Mouse (Mus musculus): ENCODE results near the gene Taf5l.
"Not testable (repeated sequence)": the region's sequence is repeated elsewhere in the genome, so short reads cannot be mapped to it uniquely, and the experiment has no call there.

Gene Taf5l

DNA sequence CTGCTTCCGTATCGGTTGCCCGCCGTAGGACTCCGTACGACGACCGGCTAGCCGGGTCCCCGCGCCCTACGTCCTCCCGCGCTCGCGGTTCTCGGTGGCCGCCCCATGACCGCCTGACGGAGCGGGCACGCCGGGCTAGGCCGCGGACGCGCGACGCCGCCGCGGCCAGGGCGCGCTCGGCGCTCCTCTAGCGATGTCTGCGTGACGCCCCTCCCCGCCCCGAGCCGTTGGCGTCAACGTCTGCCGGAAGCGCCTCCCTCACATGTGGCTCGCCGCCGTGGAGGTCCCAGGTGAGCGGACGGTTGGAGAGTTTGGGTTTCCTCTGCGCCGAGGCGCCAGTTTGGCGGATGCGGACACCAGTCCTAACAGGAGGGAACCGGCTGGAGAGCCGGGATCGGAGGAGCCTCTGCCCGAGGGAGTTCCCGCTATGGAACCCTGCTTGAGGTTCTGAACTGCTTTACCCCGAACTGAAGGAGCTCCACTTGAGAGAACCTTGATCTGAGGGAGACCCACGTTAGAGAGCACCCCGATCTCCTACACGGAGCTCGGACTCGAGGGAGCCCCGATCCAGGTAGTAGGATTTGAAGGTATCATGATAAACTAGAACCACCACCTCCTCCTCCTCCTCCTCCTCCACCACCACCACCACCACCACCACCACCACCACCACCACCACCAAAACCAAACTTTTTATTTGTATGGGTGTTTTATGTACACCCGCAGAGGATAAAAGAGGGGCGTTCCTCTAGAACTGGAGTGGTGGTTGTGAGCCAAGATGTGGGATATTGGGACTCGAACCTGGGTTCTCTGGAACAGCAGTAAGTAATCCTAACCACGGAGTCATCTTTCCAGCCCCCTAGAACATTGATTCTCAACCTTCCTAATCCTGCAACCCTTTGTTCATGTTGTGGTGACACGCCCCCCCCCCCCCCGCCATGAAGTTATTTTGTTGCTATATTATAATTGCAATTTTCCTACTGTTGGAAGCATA, at the start of gene Taf5l, which contains the start of gene Urb2:
Taf5l (minus strand) TSS at position 161 of the 991 bp plus-strand sequence.
Urb2 (plus strand) TSS at position 272 of the 991 bp plus-strand sequence.
- DNase-seq, result peak; percentile 95

DNA sequence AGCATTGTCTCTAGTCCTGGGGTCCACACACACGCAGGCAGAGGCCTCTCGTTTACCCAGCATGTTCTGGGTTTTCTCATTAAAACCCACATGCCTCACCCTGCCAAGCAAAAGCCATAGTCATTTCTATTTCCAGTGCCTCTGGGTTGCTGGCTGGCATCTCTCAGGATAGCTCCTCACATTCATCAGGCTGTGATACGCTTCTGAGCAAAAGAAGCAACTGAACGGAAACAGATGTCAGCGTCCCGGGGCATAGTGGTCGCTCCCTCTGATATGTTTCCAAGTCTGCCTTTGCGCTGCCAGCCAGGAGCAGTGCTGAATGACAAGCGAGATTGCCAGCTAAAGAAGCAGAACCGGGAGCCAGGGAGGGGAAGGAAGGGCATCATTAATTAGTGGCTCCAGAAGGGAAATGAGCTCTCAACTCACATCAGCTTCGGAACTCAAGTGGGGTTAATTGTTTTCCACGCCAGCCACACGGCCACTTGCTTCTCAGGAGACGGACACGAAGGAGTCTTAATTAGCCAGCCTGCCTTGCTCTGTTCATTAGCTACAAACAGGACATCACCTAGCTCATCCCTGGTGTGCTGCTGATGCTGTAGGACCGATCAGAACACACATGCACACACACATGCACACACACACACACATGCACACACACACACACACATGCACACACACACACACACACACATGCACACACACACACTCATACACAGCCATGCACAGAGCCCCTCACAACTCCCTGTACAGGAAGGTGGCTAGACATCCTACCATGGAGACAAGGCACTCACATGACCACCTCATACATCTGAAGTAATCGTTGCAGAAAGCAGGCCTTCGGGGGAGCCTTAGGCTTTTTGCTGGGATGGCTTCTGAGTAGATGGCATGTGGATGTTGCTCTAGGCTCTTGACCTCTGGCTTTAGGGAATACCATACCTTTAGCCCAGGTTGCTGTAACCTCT, 49.4 kb upstream of the Taf5l start:
- peak; percentile 72 for DNase-seq

DNA sequence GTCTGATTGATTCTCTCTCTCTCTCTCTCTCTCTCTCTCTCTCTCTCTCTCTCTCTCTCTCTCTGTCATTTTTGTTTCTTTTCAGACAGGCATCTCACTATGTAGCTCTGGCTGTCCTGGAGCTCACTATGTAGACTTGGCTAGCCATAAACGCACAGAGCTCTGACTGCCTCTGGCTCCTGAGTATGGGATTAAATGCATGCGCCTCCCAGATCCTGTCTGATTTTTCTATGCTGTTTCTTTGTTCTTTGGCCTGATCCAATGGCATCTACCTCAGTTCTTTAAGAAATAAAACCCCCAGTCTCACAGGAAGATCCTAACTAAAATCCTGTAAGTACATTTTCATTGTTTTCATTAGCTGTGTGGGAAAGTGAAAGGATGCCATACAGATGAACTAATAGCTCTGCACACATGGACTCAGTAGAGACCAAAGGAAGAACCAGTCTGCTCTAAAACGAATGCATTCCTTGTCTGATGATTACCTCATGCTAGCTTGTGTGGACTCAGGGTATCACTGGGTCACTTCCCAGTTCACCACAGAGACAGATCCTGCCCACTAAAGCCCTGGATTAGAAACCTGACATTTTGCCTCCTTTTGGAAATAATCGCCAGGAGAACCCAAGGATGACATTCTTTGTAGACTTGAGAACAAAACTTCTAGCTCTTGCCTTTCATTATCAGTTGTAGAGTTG, 46.0 kb upstream of the Taf5l start:
- DNase-seq, result no peak

DNA sequence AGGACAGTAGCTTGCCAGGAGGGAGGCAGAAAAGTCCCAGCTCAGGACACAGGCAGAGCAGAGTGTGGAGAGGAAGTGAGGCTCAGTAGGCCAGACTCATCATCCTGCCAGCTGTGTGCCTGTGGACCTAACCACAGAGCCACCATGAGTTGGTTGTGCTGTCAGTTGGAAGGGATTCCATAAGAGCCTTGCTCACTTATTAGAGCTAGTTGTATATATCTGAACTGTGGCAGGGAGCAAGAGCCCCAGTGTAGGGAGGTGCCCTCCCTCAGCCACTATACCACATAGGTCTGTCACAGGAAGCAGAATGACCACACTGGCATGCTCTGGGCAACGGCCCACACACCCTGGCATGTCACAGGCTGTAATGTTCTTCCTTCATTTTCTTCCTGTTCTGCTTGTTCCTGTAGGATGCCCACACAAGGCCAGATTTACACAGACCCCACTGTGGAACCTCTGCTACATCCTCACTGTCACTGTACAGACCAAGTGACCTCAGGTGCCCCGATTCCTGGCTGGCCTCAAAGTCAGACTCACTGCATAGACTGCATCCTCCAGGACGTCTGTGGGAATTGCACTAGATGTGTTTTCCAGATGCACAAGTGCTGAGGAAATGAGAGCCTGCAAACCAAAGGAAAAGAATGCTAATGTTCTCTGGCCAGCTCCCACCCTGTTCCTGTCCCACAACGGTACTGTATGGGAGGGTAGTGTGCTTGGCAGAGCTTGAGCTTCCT, 45.3 kb upstream of the Taf5l start:
- DNase-seq, result peak; percentile 59

DNA sequence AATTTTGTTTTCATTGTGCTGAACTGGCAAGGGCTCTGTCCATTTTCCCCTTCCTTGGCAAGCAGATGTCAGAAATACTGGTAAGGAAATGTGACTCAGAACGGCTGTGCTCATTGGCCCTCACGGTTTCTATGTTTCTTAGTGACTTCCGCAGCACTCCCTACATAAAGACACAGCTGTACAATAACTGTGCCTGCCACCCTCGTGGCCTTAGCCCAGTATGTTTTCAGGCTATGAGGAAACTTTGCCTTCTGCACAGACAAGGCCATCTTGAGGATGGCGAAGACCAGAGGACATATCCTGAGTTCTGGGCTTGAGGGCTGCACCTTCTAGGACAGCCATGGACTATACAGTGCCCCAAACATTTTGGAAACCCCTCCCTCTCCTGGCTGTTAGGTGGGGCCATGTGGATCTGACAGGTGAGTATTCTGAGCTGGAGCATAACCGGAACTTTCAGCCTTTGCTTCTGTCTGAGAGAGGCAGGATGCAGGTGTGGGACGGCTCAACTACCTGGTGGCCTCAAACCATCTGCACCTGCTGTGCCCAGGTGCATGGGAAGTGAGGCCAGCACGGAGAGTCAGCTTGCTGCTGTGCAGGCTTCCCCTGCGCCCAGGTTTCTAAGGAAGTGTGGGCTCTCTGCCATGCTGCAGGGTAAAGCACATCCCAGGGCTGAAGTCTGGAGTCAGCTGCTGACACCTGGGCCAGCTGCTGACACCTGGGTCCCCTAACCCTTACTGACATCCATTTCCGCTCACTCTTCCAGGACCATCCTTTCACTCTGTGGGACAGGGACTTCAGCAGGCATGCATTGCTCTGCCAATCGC, 35.8 kb upstream of the Taf5l start:
- no peak for DNase-seq

DNA sequence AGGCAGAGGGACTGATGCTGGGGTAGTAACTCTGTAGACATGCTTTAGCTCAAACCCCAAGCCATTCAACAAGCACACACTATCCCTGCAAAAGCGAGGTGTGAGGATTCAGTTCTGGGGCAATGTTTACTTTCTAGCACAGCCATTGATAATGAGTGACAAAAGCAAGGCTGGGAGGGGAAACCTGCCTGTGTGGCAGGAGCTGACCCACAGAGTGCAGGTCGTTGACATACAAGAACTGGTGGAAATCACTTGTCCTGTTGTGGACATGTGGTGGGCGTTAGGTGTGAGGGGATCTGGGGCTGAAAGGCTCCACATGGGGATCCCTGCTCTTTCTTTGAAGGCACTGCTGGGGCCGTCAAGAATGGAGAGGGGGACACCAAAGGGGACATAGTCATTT, 31.4 kb upstream of the Taf5l start:
- no peak for DNase-seq

DNA sequence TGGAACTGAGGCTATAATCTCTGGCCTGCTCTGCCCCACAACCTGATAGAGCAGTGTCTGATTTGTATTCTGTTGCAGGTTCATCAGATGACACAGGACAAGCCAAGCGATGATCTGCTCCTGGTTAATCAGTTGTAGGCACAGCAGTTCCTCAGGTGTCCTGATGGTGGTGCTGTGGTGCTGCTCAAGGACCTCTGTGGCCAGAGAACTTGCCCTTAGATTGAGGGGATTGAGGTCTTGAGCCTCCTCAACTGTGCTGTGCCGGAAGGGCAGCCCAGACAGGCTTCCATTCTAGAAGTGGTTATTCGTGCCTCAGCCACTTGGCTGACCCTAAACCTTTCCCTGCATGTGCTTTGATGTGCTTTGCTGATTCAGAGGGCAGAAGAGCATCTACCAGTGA, 30.9 kb upstream of the Taf5l start:
- DNase-seq, result peak; percentile 79

DNA sequence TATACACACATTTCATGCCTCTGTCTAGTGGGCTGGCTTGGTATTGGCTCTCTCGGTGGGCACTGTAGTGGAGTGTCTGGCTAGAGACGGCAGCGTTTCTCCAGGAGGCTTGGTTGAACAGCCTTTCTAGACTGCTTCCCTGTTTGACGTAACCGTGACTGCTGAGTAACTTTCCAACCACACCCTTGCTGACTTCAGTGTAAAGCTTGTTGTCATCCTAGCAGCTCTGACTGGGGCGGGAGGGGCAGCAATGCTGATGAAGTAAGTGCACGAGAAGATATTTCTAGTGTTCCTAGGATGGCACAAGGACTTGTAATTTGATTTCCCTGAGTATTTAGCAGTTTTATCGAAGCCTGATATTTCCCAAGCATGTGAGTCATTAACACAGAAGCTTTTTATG, 24.7 kb upstream of the Taf5l start:
- no peak for DNase-seq

DNA sequence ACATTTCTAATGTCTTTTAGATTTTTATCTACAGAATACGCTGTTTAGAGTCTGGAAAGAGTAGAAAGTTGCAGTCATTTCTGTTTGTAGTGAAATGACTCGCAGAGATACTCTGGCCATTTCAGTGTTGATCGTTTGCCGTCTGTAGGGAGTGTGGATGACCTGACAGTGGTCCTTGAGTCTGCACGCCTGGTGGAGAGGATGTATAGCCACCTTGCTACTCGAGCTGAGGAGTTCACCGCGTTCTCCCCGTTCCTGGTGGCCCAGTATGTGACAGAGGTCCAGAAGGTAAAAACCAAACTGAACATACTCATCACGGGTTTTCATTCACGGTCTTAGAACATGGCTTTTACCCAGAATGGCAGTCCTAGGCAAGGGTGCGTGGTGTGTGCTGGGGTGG, 23.7 kb upstream of the Taf5l start:
- no peak for DNase-seq

DNA sequence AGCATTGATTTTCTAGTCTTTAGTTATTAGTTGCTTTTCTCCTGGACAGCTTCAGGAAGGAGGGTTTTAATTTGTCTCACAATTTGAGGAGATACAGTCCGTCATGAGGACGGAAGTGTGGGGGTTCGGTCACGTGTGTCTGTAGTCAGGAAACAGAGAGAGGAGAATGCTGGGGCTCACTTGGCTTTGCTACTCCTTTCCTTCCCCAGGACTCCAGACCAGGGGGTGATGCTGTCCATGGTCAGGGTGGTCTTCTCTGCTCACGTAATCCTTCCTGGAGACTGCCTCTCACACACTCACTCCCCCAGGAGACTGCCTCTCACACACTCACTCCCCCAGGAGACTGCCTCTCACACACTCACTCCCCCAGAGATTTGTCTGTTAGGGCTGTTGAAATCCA, 23.2 kb upstream of the Taf5l start:
- no peak for DNase-seq

DNA sequence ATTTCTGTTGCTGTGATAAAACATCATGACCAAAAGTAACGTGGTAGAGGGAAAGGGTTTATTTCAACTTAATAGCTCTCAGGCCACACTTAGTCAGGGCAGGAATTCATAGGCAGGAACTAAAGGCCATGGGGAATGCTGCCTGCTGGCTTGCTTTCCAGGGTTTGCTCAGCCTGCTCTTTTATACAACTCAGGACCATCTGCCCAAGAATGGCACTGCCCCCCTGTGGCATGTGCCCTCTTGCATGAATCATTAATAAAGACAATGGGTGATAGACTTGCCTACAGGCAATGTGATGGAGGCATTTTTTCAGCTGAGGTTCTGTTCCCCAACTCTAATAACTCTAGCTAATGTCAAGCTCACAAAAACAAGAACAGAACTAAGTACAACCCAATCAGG, 21.0 kb upstream of the Taf5l start:
- no peak for DNase-seq

DNA sequence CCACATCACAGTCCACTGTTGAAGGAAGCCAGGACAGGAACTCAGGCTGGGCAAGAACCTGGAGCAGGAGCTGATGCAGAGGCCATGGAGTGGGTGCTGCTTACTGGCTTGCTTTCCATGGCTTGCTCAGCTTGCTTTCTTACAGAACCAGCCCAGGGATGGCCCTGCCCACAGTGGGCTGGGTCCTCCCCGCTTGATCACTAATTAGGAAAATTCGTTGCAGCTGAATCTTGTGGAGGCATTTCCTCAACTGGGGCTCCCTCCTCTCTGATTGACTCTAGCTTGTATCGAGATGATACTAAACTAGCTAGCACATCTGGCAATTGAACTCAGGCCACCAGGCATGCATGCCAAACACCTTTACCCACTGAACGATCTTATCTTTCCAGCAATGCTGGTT, 18.2 kb upstream of the Taf5l start:
- no peak for DNase-seq

DNA sequence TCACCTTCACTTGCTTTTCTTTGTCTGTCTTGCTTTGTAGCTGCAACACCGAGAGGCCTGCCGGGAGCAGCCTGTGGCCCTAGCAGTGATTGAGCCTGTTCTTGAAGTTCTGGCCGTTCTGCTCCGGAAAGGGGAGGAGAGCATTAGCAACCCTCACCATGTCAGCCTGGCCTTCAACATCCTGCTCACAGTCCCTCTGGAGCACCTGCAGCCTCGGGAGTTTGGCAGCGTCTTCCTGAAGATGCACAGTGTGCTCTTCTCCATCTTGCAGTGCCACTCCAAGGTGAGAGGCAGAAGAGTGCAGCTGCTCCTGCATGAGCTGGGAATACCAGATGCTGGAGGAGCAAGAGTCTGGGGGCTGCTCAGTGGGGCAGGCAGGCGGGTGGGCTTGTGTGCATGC, 16.9 kb upstream of the Taf5l start:
- no peak for DNase-seq

DNA sequence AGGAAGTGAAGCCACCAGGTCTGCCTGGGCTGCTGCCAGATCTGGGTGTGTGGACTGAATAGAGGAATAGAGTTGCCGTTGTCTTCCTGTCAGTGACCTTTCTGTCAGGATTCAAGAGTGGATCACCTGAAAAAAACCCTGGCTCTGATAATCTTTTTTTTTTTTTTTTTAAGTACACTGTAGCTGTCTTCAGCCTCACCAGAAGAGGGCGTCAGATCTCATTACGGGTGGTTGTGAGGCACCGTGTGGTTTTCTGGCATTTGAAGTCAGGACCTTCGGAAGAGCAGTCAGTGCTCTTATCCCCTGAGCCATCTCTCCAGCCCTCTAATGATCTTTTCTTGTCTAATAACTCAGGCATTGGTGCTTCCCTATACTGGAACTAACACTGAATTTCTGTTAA, 12.2 kb upstream of the Taf5l start:
- DNase-seq, result no peak

DNA sequence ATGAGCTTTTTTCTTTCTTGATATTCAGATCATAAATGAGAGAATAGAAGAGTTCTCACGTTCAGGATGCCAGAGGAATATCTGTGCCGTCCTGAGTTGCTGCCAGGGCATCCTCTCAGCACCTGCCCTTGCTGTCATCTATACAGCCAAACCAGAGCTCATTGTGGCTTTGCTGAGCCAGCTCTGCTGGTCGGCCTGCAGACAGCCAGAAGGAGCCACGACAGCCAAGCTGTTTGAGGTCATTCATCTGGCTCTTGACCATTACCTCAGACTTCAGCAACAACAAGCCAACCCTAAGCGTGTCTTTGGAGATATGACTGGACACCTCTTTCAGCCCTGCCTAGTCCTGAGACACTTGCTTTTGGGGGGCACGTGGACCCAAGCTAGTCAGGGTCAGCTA, 6.6 kb upstream of the Taf5l start:
- no peak for DNase-seq

DNA sequence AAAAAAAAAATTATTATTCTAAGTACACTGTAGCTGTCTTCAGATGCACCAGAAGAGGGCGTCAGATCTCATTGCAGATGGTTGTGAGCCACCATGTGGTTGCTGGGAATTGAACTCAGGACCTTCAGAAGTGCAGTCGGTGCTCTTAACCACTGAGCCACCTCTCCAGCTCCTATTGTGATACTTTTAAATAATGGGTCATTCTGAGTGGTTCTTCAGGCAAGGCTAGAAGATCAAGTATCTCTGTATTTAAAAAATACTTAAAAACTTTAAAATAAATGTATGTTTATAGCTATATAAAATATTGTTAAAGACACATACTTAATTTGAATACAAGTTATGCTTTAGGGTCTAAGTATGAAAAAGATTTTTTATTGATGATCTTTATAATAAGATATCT, 5.1 kb upstream of the Taf5l start:
- DNase-seq, result not testable (repeated sequence)

DNA sequence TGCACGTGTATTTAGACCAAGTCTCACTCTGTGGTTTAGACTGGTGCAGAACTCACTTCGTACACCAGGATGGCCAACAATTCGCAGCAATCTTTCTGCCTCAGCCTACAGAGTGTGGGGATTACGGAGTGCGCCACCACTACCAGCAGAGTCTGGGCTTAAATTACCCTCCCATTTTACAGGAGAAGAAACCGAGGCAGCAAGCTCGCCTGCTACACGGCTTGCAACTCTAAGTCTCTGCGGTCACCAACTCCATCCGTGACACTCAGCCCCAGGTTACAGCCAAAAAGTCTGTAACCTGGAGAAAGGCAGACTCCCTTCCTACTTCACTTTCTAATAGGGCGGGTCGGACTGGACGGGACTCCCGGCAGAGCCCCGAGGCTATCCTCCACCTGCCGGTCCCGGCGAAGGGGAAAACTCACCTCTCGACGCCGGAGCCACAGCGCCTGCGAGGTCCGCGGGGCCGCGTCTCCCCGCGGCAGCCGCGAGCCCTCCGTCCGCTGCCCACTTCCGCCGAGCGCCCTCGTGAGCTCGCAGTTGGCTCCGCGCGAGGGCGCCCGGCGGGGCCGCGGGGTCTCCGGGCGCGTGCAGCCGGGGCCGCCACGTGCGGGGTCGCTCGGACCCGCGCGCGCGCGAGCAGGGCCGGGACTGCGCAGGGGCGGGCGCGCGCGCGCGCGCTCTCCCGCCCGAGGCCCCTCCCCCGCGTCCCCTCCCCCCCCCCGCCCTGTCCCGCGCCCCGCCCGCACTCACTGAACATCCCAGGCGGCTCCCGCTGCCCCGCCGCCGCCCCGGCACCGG, 559 bp downstream of the Taf5l start:
- DNase-seq, result peak; percentile 70

DNA sequence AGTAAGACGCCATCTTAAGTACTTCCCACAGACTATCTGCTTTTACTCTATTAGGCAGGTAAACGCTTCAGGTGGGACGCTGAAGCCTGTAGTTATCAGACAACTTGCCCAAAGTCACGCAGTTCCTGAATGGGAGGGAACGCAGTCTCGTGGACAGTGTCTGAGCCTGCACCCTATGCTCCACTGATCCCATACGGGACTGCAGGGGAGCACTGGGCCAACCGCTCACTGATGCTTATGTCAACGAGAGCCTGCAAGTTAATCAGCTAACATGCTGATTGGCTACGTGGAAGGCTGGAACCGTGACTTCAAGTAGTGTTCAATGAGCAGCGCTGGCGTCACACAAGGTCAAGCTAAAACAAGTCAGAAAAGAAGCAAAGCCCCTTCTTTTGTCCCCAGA, 1.4 kb downstream of the Taf5l start:
- DNase-seq, result no peak

DNA sequence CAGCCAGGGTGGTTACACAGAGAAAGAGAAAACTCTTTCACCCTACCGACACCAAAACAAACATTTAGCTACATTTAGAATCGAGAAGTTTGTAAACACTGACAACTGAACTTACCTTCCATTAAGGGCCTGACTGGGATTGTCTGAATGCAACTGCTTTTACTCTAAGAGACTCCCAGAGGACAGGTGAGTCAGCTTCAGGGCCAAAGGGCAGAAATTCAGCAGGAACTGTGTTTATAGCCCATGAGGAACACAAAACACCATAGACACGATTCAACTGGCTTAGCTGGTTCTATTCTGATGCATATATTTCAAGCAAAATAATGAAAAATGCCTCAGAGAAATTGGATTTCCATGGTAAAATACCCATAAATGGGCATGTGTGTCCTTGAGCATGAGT, 6.4 kb downstream of the Taf5l start:
- no peak for DNase-seq

DNA sequence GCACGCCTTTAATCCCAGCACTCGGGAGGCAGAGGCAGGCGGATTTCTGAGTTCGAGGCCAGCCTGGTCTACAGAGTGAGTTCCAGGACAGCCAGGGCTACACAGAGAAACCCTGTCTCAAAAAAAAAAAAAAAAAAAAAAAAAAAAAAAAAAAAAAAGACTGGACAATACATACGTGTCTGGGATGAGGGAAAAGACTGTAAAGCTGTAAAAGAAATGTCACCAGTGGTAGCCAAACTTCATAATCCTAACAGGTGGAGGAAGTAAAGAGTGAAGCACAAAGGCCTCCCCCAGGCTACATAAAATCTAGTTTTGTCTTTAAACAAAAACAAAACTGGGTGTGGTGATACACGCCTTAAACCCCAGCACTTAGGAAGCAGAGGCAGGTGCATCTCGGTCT, 6.9 kb downstream of the Taf5l start:
- not testable (repeated sequence) for DNase-seq

Measured in lung, postnatal 10 days (tissue).